Comparison of ENCODE assay signal across 7 mouse cellular contexts in the genomic region with DNA sequence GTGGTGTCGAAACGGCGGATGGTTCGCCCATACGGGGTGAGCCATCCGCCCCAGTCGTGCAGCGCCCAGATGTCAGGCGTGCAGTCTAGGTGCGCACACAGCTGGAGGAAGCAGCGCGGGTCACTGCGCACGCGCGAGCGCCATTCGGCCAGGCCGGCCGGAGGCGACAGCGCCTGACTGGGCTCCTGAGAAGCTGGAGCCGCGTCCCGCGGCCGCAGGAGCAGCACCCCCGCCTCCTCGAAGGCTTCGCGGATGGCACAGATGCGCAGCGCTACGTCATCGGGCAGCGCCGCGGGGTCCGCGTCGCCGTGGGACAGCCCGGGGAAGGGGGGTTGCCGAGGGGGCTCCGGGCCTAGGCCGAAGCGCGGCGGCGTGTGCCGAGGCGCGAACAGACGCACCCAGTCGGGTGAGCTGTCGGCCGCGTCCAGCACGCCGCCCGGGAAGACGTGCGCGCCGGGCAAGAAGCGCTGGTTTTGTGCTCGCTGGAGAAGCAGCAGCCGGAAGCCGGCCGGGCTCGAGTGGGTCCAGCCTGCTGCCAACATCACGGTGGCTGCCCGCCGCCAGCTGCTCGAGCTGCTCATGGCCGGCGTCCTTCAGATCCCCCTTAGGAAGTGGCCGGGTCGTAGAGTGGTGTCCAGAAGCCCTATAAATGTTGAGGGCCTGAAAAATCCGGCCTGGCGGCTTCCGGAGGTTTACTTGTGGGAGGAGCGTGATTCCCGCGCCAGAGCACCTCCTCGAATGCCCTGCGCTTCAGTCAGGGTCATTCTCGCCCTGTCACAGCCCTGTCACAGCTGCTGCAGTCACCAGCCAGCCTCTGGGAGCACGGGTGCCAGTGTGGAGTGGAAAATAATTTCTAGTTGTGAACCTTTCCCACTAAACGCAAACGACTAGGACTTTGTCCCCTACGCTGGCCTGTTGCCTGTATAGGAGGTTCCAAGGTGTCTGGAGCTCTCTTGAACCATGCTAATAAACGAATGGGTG. TPM values are rescaled to one million over a fixed set of nuclear protein-coding genes. Genes with fewer than 3 reads are reported as not detected.
DNase-seq lines count a peak whose midpoint lies in the region; ATAC-seq lines count a peak whose summit lies in the region.

No protein-coding gene starts in this region.

- under 1% methylated on average over 93 of the region's 93 CpGs for WGBS in limb, embryonic 10.5 days
- WGBS in midbrain, embryonic 13.5 days = under 1% methylated on average over 86 of the region's 93 CpGs

- no peaks in the 10 kb centered on the region for H3K27me3 ChIP-seq in limb, embryonic 10.5 days (ENCODE audit: low read depth, poor library complexity, severe bottlenecking)
- H3K27me3 ChIP-seq in midbrain, embryonic 13.5 days = no peaks in the 10 kb centered on the region

- DNase-seq in adrenal gland, adult 8-10 months = peak; percentile 85
- peak; percentile 91 for DNase-seq in embryo, embryonic 9.5 days (ENCODE audit: extremely low spot score)
- peak; percentile 92 for DNase-seq in kidney, adult 11 months
- DNase-seq in limb, embryonic 10.5 days (ENCODE audit: low spot score) = peak; percentile 94
- DNase-seq in spleen, adult 12 weeks (ENCODE audit: low spot score) = peak; percentile 79

- H3K4me3 ChIP-seq in limb, embryonic 10.5 days = peak overlapping the region; percentile 72
- peak overlapping the region; percentile 52 for H3K4me3 ChIP-seq in midbrain, embryonic 13.5 days (replicated peaks)

- ATAC-seq in granulocyte monocyte progenitor cell, adult 5-6 weeks (replicated peaks; ENCODE audit: poor library complexity, severe bottlenecking) = peak; percentile 66
- ATAC-seq in midbrain, embryonic 13.5 days = peak; percentile 96

- peak overlapping the region; percentile 81 for H3K4me2 ChIP-seq in midbrain, embryonic 13.5 days (replicated peaks)

- H3K9ac ChIP-seq in midbrain, embryonic 13.5 days (replicated peaks) = peak overlapping the region; percentile 73

- peak overlapping the region; percentile 96 for H3K27ac ChIP-seq in limb, embryonic 10.5 days
- peak overlapping the region; percentile 92 for H3K27ac ChIP-seq in midbrain, embryonic 13.5 days

- H3K4me1 ChIP-seq in limb, embryonic 10.5 days = peaks cover 18% of the 10 kb centered on the region
- H3K4me1 ChIP-seq in midbrain, embryonic 13.5 days (replicated peaks) = peaks cover 14% of the 10 kb centered on the region

- no peaks in the 10 kb centered on the region for H3K9me3 ChIP-seq in limb, embryonic 10.5 days (replicated peaks)
- no peaks in the 10 kb centered on the region for H3K9me3 ChIP-seq in midbrain, embryonic 13.5 days

- H3K36me3 ChIP-seq in limb, embryonic 10.5 days = peaks cover 9% of the 10 kb centered on the region
- peaks cover 9% of the 10 kb centered on the region; the same call in 1 of the 2 replicates for H3K36me3 ChIP-seq in midbrain, embryonic 13.5 days

RNA-seq across cellular contexts. Expression of a gene that starts 0.6 kb away (rescaled TPM):
- 10 to 100 TPM; 44.2 to 54.7 (median 49.3) TPM for total RNA-seq in adrenal gland, adult 8-10 months (2022)
- total RNA-seq in granulocyte monocyte progenitor cell, adult 5-6 weeks (2014; fragmentation: Nextera tagmentation) = 98.2 and 110 TPM in 2 replicates
- 44.6 and 52.5 TPM in 2 replicates for total RNA-seq in granulocyte monocyte progenitor cell, adult 5-6 weeks (2017)
- 35.1 and 48.1 TPM in 2 replicates for polyA plus RNA-seq in limb, embryonic 10.5 days (2016; fragmentation: Nextera tagmentation; extraction: Ambion mirVana)
- 61.9 TPM in 2 replicates for polyA plus RNA-seq in midbrain, embryonic 13.5 days (2015; fragmentation: Nextera tagmentation; extraction: Ambion mirVana)

RNA-seq across cellular contexts. Expression of a gene that starts 18.0 kb away (rescaled TPM):
- under 1 TPM in 2 of 4 experiments, not detected in 2; 0.16 to 0.63 TPM for total RNA-seq in adrenal gland, adult 8-10 months (2022)
- not detected in 2 replicates for total RNA-seq in granulocyte monocyte progenitor cell, adult 5-6 weeks (2014; fragmentation: Nextera tagmentation)
- total RNA-seq in granulocyte monocyte progenitor cell, adult 5-6 weeks (2017) = not detected in 2 replicates
- 0.31 TPM in 1 of 2 replicates, not detected in the other for polyA plus RNA-seq in limb, embryonic 10.5 days (2016; fragmentation: Nextera tagmentation; extraction: Ambion mirVana)
- 0.34 TPM in 1 of 2 replicates, not detected in the other for polyA plus RNA-seq in midbrain, embryonic 13.5 days (2015; fragmentation: Nextera tagmentation; extraction: Ambion mirVana)

RNA-seq across cellular contexts. Expression of a gene that starts 29.9 kb away (rescaled TPM):
- under 1 TPM; 0.11 to 0.24 (median 0.18) TPM for total RNA-seq in adrenal gland, adult 8-10 months (2022)
- total RNA-seq in granulocyte monocyte progenitor cell, adult 5-6 weeks (2014; fragmentation: Nextera tagmentation) = 0.30 and 1.2 TPM in 2 replicates
- 0.36 and 0.65 TPM in 2 replicates for total RNA-seq in granulocyte monocyte progenitor cell, adult 5-6 weeks (2017)
- 0.09 and 0.26 TPM in 2 replicates for polyA plus RNA-seq in limb, embryonic 10.5 days (2016; fragmentation: Nextera tagmentation; extraction: Ambion mirVana)
- polyA plus RNA-seq in midbrain, embryonic 13.5 days (2015; fragmentation: Nextera tagmentation; extraction: Ambion mirVana) = 0.05 and 0.13 TPM in 2 replicates

RNA-seq across cellular contexts. Expression of a gene that starts 30.5 kb away (rescaled TPM):
- total RNA-seq in adrenal gland, adult 8-10 months (2022) = 10 to 100 TPM; 26.0 to 39.4 (median 30.5) TPM
- 40.4 and 66.7 TPM in 2 replicates for total RNA-seq in granulocyte monocyte progenitor cell, adult 5-6 weeks (2014; fragmentation: Nextera tagmentation)
- total RNA-seq in granulocyte monocyte progenitor cell, adult 5-6 weeks (2017) = 40.0 and 49.7 TPM in 2 replicates
- 40.1 and 47.5 TPM in 2 replicates for polyA plus RNA-seq in limb, embryonic 10.5 days (2016; fragmentation: Nextera tagmentation; extraction: Ambion mirVana)
- polyA plus RNA-seq in midbrain, embryonic 13.5 days (2015; fragmentation: Nextera tagmentation; extraction: Ambion mirVana) = 18.7 and 19.3 TPM in 2 replicates

Comparison
In these comparisons a context has a peak if more than half of its experiments do, and no peak if none do; other contexts are left out.
1. Peak in every context shown above with its lines: DNase-seq, ATAC-seq, H3K4me3 ChIP-seq and H3K27ac ChIP-seq.